Mouse (Mus musculus) midbrain, embryonic 11.5 days (tissue): ENCODE measurements around the gene Ing2. TPM values are rescaled to one million over a fixed set of nuclear protein-coding genes. Genes with fewer than 3 reads are reported as not detected.

Experiments
- ATAC-seq: fragments of 200-750 bp; cut with Nextera tagmentation; 2 replicates; pipeline ENCODE4 v1.8.0; 2017; ENCODE audit warnings: moderate TSS enrichment, moderate library complexity; ENCODE audit not compliant: low FRiP score
- DNase-seq: peaks from one replicate; pipeline ENCODE4 v3.0.0; 2015; ENCODE audit warnings: low spot score; ENCODE audit errors: missing footprints
- H3K27ac ChIP-seq: fragments of 300-500 bp; sonication (generic); 2 replicates; pipeline ENCODE4 v1.5.1; 2014; ENCODE audit warnings: low read depth, low read length
- H3K27me3 ChIP-seq: fragments of 300-500 bp; sonication (generic); 2 replicates; pipeline ENCODE4 v1.6.1; 2014; ENCODE audit warnings: mild to moderate bottlenecking, low read length, moderate library complexity, mixed read lengths; ENCODE audit not compliant: control insufficient read depth, insufficient read depth
- H3K36me3 ChIP-seq: fragments of 300-500 bp; sonication (generic); 2 replicates; pipeline ENCODE4 v1.6.1; 2014; ENCODE audit warnings: mild to moderate bottlenecking, low read length, moderate library complexity, mixed read lengths; ENCODE audit not compliant: control insufficient read depth, insufficient read depth
- H3K4me1 ChIP-seq: fragments of 300-500 bp; sonication (generic); 2 replicates; pipeline ENCODE4 v1.6.1; 2014; ENCODE audit warnings: low read length; ENCODE audit not compliant: control insufficient read depth, insufficient read depth
- H3K4me2 ChIP-seq: fragments of 300-500 bp; sonication (generic); 2 replicates; pipeline ENCODE4 v1.6.1; 2014; ENCODE audit warnings: mild to moderate bottlenecking, moderate library complexity
- H3K4me3 ChIP-seq: fragments of 300-500 bp; sonication (generic); 2 replicates; pipeline ENCODE4 v1.5.1; 2014; ENCODE audit warnings: low read depth, low read length
- H3K9ac ChIP-seq: fragments of 300-500 bp; sonication (generic); 2 replicates; pipeline ENCODE4 v1.6.1; 2014; ENCODE audit warnings: low read length
- H3K9me3 ChIP-seq: fragments of 300-500 bp; sonication (generic); 2 replicates; pipeline ENCODE4 v1.6.1; 2016; ENCODE audit warnings: low read length; ENCODE audit not compliant: control insufficient read depth
- WGBS: fragments of 180-500 bp; shearing (Covaris S2); extraction: QIAGEN DNeasy Blood & Tissue Kit; methylation state at CpG from one replicate; pipeline ENCODE4 v1.1.7; 2014; 5-methylcytosine and 5-hydroxymethylcytosine counted together
- polyA plus RNA-seq: library from polyadenylated mRNA; unstranded; fragments of >200 nt; fragmentation: Nextera tagmentation; extraction: Ambion mirVana; gene quantifications from 2 replicates; pipeline ENCODE4 v1.2.1, GENCODE M21; 2014

The Ing2 gene
- polyA plus RNA-seq, 1 experiment from 2014 or later: 12.0 TPM

- no peak for ATAC-seq
- Histone ChIP-seq H3K36me3 (no peaks in the 10 kb centered on the region), H3K9ac (no peak overlapping the region), H3K4me3 (no peak overlapping the region), H3K9me3 (no peaks in the 10 kb centered on the region), H3K4me2 (no peak overlapping the region), H3K4me1 (no peaks in the 10 kb centered on the region), H3K27me3 (no peaks in the 10 kb centered on the region), H3K27ac (no peak overlapping the region)
- no peak for DNase-seq
- 87% methylated on average over 5 of the region's 5 CpGs for WGBS
Measured at GRCm38 (mm10) chr8:47663201-47663600, 12.2 kb downstream of the Ing2 start.

- 93% methylated on average over 5 of the region's 5 CpGs for WGBS
- no peak for ATAC-seq
- H3K36me3 ChIP-seq: no peaks in the 10 kb centered on the region
- H3K27me3 ChIP-seq: no peaks in the 10 kb centered on the region
- H3K4me2 ChIP-seq: no peak overlapping the region
- DNase-seq: no peak
- no peak overlapping the region for H3K27ac ChIP-seq
- no peaks in the 10 kb centered on the region for H3K4me1 ChIP-seq
- no peak overlapping the region for H3K4me3 ChIP-seq
- H3K9me3 ChIP-seq: no peaks in the 10 kb centered on the region
- no peak overlapping the region for H3K9ac ChIP-seq
Measured at GRCm38 (mm10) chr8:47662716-47663115, 12.6 kb downstream of the Ing2 start.

- no peaks in the 10 kb centered on the region for H3K27me3 ChIP-seq
- ATAC-seq: no peak
- 95% methylated on average over 7 of the region's 7 CpGs for WGBS
- no peaks in the 10 kb centered on the region for H3K4me1 ChIP-seq
- H3K4me2 ChIP-seq: no peak overlapping the region
- H3K4me3 ChIP-seq: no peak overlapping the region
- H3K9ac ChIP-seq: no peak overlapping the region
- H3K36me3 ChIP-seq: no peaks in the 10 kb centered on the region
- peak; percentile 61 for DNase-seq
- no peaks in the 10 kb centered on the region for H3K9me3 ChIP-seq
- H3K27ac ChIP-seq: no peak overlapping the region
Measured at GRCm38 (mm10) chr8:47660394-47660793, 15.0 kb downstream of the Ing2 start.

- Histone ChIP-seq H3K27me3 (no peaks in the 10 kb centered on the region), H3K9ac (no peak overlapping the region), H3K4me3 (no peak overlapping the region), H3K9me3 (no peaks in the 10 kb centered on the region), H3K27ac (no peak overlapping the region), H3K36me3 (no peaks in the 10 kb centered on the region), H3K4me2 (no peak overlapping the region), H3K4me1 (no peaks in the 10 kb centered on the region)
- DNase-seq (no peak), ATAC-seq (no peak)
- WGBS: 92% methylated on average over 5 of the region's 5 CpGs
Measured at GRCm38 (mm10) chr8:47659463-47659862, 15.9 kb downstream of the Ing2 start.

- no peaks in the 10 kb centered on the region for H3K27me3 ChIP-seq
- ATAC-seq (no peak), DNase-seq (no peak)
- WGBS: 66% methylated on average over 3 of the region's 3 CpGs
- no peaks in the 10 kb centered on the region for H3K36me3 ChIP-seq
- no peak overlapping the region for H3K9ac ChIP-seq
- no peak overlapping the region for H3K27ac ChIP-seq
- H3K4me3 ChIP-seq: no peak overlapping the region
- H3K9me3 ChIP-seq: no peaks in the 10 kb centered on the region
- H3K4me2 ChIP-seq: no peak overlapping the region
- no peaks in the 10 kb centered on the region for H3K4me1 ChIP-seq
Measured at GRCm38 (mm10) chr8:47654406-47654805, 20.9 kb downstream of the Ing2 start.

- Histone ChIP-seq H3K36me3 (no peaks in the 10 kb centered on the region), H3K9ac (no peak overlapping the region), H3K9me3 (no peaks in the 10 kb centered on the region), H3K4me2 (no peak overlapping the region), H3K27me3 (no peaks in the 10 kb centered on the region), H3K4me1 (no peaks in the 10 kb centered on the region), H3K27ac (no peak overlapping the region), H3K4me3 (no peak overlapping the region)
- ATAC-seq: no peak
- DNase-seq: no peak
- WGBS: 86% methylated on average over 3 of the region's 3 CpGs
Measured at GRCm38 (mm10) chr8:47652737-47653076, 22.6 kb downstream of the Ing2 start.

- H3K4me3 ChIP-seq: no peak overlapping the region
- no peak overlapping the region for H3K27ac ChIP-seq
- H3K27me3 ChIP-seq: no peaks in the 10 kb centered on the region
- H3K4me2 ChIP-seq: no peak overlapping the region
- ATAC-seq (no peak), DNase-seq (peak; percentile 68)
- no peaks in the 10 kb centered on the region for H3K4me1 ChIP-seq
- H3K9ac ChIP-seq: no peak overlapping the region
- WGBS: 88% methylated on average over 13 of the region's 13 CpGs
- H3K9me3 ChIP-seq: no peaks in the 10 kb centered on the region
- no peaks in the 10 kb centered on the region for H3K36me3 ChIP-seq
Measured at GRCm38 (mm10) chr8:47651913-47652736, 23.2 kb downstream of the Ing2 start.

- Histone ChIP-seq H3K36me3 (no peaks in the 10 kb centered on the region), H3K4me3 (no peak overlapping the region), H3K9me3 (no peaks in the 10 kb centered on the region), H3K27me3 (no peaks in the 10 kb centered on the region), H3K4me1 (no peaks in the 10 kb centered on the region), H3K27ac (no peak overlapping the region), H3K9ac (no peak overlapping the region), H3K4me2 (no peak overlapping the region)
- ATAC-seq (no peak), DNase-seq (peak; percentile 80)
- 75% methylated on average over 4 of the region's 4 CpGs for WGBS
Measured at GRCm38 (mm10) chr8:47650853-47651252, 24.5 kb downstream of the Ing2 start.

GRCm38 (mm10) chr8:47649551-47649950 lies 25.8 kb downstream of the Ing2 start:
- no peaks in the 10 kb centered on the region for H3K27me3 ChIP-seq
- no peak overlapping the region for H3K27ac ChIP-seq
- no peaks in the 10 kb centered on the region for H3K4me1 ChIP-seq
- H3K9me3 ChIP-seq: no peaks in the 10 kb centered on the region
- no peak overlapping the region for H3K4me2 ChIP-seq
- DNase-seq: no peak
- H3K36me3 ChIP-seq: no peaks in the 10 kb centered on the region
- H3K4me3 ChIP-seq: no peak overlapping the region
- WGBS: 91% methylated on average over 9 of the region's 9 CpGs
- no peak overlapping the region for H3K9ac ChIP-seq
- ATAC-seq: no peak
